Mouse (Mus musculus): ENCODE measurements around the gene Acr.

GRCm38 (mm10) chr15:89585631-89586030 lies 17.5 kb downstream of the Acr start:
- TF ChIP-seq MYOG (IDR thresholded peaks at IDR 0.05; ENCODE audit: control insufficient read depth, extremely low read depth, insufficient read length): no peak
- TF ChIP-seq CTCF (IDR thresholded peaks at IDR 0.05; ENCODE audit: control insufficient read depth, insufficient read depth, insufficient read length): no peak
- TF ChIP-seq CEBPB (IDR thresholded peaks at IDR 0.05; ENCODE audit: low read depth): no peak
- TF ChIP-seq MAX (IDR thresholded peaks at IDR 0.05): no peak
- TF ChIP-seq USF1 (IDR thresholded peaks at IDR 0.05; ENCODE audit: low read depth): no peak
